Mouse (Mus musculus): Measurements from ENCODE around the gene Mthfd2l.

The Mthfd2l gene

GRCm38 (mm10) chr5:90945453-90945852, 14.5 kb downstream of the Mthfd2l start:
- DNase-seq (ENCODE audit: inconsistent ontology term) = no peak

DNA sequence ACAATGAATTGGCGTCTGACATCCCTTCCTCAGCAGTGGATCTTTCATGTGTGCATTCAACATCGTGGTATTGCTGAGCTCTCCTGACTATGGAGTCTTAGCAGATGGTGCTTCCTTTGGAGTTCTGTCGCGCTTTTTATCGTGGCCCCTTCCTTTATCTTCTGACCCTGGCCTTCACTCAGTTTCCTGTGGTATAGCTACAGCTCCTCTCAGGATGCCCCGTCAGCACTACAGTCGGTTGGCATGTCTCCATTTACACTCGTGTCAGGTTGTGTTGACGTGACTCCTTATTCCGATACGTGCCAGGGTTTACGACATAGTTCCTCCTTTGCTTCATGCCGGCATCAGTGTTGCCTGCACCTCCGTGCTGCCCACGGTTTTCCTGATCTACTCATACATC, 18.6 kb downstream of the Mthfd2l start:
- no peak for DNase-seq (ENCODE audit: inconsistent ontology term)

DNA sequence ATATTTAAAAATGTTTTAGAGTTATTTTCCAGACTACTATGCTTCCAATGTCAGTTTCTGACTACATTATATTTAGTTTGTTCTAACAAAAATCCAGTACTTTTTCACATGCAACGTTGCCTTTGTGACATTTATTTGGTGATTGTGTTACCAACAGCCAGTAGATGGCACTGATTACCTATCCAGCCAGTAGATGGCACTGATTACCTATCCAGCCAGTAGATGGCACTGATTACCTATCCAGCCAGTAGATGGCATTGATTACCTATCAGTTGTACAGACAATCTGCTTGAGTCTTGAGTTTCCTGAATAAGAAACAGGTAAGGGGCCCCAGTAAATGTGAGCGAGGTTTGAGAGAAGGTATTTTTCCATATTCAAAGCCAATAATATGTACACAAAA, 20.6 kb downstream of the Mthfd2l start:
- no peak for DNase-seq (ENCODE audit: inconsistent ontology term)

- peak; percentile 40 for DNase-seq (ENCODE audit: inconsistent ontology term)
These were observed 22.0 kb downstream of the Mthfd2l start for GRCm38 (mm10) chr5:90952731-90953481.

- DNase-seq (ENCODE audit: inconsistent ontology term) = no peak
These were observed 33.4 kb downstream of the Mthfd2l start for GRCm38 (mm10) chr5:90964316-90964715.

DNA sequence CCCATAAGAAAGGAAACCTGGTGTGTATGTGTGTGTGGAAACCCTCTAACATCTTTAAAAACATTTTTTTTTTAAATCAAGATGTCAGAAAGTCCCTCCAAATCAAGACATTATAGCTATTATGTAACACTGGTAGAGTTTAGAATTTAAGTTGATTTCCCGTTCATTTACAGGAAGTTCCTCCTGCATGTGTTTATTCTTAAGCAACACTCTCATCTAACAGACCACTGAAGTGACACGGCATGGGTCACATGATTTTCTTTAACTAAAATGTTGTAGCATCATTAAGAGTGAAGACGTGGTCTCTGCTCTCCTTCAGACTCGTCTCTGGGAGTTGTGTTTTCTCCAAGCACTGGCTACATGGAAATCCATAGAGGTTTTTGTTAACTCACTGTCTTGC, 33.8 kb downstream of the Mthfd2l start:
- no peak for DNase-seq (ENCODE audit: inconsistent ontology term)

GRCm38 (mm10) chr5:90965386-90965785, 34.5 kb downstream of the Mthfd2l start:
- DNase-seq (ENCODE audit: inconsistent ontology term) = no peak

DNA sequence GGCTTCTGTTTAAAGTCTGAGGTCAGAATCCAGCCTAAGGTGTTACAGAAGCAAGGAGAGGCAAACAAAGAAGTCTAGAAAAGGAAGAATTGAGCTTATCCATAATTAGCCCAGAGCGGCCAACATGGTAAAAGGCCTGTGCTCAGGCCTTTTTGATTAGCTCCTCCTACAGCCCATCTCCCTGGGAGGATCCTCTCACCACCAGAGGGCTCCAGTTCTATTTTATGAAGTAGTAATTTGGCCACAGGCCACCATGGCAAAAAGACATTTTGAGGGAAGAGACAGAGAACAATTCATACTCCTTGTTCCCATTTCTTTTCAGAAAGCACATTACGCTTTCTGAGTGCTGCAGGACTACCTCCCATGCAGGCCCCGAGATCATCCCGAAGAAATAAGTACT, 46.3 kb downstream of the Mthfd2l start:
- peak; percentile 77 for DNase-seq (ENCODE audit: inconsistent ontology term)

DNA sequence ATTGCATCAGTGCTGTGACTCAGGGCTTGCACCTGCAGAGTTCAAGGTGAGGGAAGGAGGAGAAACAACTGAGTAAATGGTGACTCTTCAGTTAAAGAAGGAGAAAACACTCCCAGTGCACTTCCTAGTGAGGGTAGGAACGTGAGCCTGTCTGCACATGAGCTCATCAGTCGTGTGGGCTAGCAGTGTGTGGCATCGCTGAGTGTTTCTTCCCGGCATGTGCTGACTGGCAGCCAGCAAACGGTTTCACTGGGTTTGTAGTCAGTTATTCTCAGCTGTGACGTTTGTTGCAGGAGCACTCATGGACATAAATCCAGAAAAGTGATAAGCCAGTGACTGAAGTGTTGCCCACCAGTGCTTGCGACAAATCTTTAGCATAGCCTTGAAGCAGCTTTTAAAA, 49.4 kb downstream of the Mthfd2l start:
- no peak for DNase-seq (ENCODE audit: inconsistent ontology term)

GRCm38 (mm10) chr5:90987605-90988004, 56.7 kb downstream of the Mthfd2l start:
- peak; percentile 68 for DNase-seq (ENCODE audit: inconsistent ontology term)

GRCm38 (mm10) chr5:90988149-90988548, 57.2 kb downstream of the Mthfd2l start:
- DNase-seq (ENCODE audit: inconsistent ontology term) = no peak

GRCm38 (mm10) chr5:90988592-90988991, 57.7 kb downstream of the Mthfd2l start:
- DNase-seq (ENCODE audit: inconsistent ontology term) = peak; percentile 16

GRCm38 (mm10) chr5:90999942-91000341, 69.0 kb downstream of the Mthfd2l start:
- no peak for DNase-seq (ENCODE audit: inconsistent ontology term)

- no peak for DNase-seq (ENCODE audit: inconsistent ontology term)
These were observed 84.3 kb downstream of the Mthfd2l start for GRCm38 (mm10) chr5:91015216-91015615.

GRCm38 (mm10) chr5:91023114-91023513, 92.2 kb downstream of the Mthfd2l start:
- no peak for DNase-seq (ENCODE audit: inconsistent ontology term)

DNA sequence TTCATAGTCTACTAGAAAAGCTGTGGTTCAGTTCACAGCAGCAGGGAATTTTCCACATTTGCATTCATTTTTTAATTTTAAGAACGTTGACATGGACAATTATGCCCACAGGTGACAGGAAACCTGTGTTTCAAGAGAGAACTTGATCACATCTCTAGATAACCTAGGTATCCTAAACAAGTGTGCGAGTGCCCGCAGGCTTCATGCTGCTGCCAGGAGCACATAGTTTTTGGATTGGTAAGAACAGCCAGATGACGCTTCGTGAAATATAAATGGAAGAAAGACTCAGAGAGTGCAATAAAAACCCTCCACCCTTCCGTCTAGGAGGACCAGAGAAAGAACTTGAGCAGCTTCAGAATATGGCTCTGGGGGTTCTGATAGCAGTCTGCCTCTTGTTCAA, 96.2 kb downstream of the Mthfd2l start, which contains the start of gene Epgn:
Gene Epgn, plus strand, starts transcription at position 301 of the 400 bp plus-strand sequence.
- no peak for DNase-seq (ENCODE audit: inconsistent ontology term)

GRCm38 (mm10) chr5:91027840-91028239, 96.9 kb downstream of the Mthfd2l start:
- no peak for DNase-seq (ENCODE audit: inconsistent ontology term)

DNA sequence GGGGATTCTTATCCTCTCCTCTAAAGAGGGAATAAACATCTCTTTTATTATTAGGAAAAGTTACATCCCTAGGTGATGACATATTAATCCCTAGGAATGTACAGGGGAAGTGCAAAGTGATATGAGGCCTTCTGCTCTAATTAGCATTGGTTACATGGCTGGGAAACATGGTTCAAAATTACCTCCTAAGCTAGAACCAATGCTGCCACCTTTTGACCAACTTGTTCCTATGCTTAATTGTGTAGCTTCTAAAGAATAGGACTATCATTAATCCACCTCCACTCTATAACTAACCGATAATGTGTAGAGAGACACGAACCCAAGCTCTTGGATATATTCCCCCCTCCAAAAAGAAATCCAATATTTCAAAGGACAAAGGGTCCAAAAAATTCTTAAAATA, 99.7 kb downstream of the Mthfd2l start:
- DNase-seq (ENCODE audit: inconsistent ontology term) = peak; percentile 20

- peak; percentile 56 for DNase-seq (ENCODE audit: inconsistent ontology term)
These were observed 104.4 kb downstream of the Mthfd2l start for GRCm38 (mm10) chr5:91035341-91035740.

DNA sequence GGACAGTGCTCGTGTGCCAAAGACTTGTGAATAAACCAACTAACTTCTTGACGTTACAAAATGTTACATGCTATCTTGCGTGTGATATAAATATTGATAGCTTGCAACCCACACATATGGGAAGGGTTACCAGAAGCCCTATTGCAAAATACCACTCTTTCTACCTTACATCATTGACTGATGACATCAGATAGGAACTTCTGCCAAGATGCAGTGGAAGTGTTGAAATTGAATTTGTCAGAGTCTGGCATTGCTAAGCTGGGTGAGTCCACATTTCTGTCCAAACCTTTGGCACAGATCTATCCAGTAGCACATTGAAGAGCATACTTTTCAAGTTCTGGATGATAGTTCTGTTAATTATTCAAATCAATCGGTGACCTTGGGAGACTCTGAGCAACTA, 105.7 kb downstream of the Mthfd2l start:
- DNase-seq (ENCODE audit: inconsistent ontology term) = peak; percentile 84

GRCm38 (mm10) chr5:91037756-91038155, 106.8 kb downstream of the Mthfd2l start:
- peak; percentile 72 for DNase-seq (ENCODE audit: inconsistent ontology term)

DNA sequence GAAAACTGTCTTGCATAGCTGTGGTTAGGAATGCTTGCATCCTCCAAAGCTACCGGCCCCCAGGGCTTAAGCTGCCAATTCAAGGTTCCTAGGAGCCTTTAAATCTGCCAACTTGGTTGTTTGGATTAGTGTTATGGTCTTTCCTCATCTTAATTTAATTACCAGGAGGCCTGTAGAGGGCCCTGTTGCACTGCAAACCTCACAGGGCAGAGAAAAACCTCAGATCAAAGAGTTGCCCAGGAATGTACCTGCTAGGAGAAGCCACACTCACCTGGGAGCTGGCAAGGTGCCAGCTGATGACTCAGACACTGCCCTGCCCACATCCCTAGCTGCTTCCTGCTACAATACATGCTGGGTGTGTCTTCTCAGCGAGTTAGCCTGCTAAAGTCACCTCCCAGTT, 107.6 kb downstream of the Mthfd2l start:
- DNase-seq (ENCODE audit: inconsistent ontology term) = peak; percentile 85

DNA sequence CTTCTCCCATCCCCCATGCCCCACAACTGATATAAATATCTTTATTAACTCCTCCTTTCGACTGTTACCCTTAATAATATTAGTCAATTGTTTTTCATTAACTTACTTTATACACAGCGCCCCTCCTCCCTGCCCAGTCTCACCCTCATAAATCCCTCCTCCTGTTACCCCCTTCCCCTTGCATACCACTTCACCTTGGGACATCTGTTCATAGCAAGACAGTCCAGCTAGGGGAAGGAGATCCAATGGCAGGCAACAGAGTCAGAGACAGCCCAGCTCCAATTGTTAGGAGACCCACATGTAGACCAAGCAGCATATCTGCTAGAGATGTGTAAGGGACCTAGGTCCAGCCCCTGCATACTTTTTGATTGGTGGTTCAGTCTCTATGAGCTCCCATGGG, 108.0 kb downstream of the Mthfd2l start:
- DNase-seq (ENCODE audit: inconsistent ontology term) = no peak

DNA sequence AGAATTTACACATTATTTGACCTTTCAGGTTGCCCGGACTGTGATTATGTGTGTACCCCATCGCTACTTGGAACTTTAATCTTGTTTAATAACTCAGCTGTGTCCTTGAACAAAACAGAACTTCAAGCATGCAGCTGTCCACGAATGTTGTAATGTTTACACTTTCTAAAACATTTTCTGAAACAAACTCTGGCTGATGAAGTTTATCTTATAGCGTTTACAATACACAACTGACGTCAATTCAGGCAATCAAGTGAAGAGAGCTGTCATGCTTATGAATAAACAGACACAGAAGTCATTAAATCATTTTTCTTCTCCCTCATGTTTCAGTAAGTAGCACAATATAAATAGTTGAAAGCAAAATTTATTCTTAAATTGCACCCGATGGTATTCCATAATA, 117.1 kb downstream of the Mthfd2l start:
- DNase-seq (ENCODE audit: inconsistent ontology term) = no peak
